Mouse (Mus musculus): ENCODE results near the gene Arl2bp.

DNA sequence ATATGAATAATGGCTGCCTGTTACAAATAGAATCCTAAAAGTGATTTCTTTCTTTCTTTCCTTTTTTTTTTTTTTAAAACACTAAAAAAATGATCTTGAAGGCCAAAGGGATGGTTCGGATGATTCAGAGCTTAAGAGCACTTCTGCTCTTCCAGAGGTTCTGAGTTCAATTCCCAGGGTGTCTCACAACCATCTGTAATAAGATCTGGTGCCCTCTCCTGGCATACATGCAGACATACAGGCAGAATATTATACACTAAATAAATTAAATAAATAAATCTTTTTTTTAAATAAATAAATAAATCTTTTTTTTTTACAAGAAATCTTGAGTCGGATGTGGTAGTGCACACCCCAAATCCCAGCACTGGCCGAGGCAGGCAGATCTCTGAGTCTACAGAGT lies 24.5 kb upstream of the Arl2bp start:
- no peak for TF ChIP-seq POLR2A (IDR thresholded peaks at IDR 0.05; ENCODE audit: low read depth, low read length)
- no peak for TF ChIP-seq CTCF (IDR thresholded peaks at IDR 0.05; ENCODE audit: extremely low read depth, insufficient read length, insufficient replicate concordance, low read depth, low read length)
